Mouse (Mus musculus) intestine, embryonic 16.5 days (tissue): ENCODE results near the gene Popdc2. TPM values are rescaled to one million over a fixed set of nuclear protein-coding genes. Genes with fewer than 3 reads are reported as not detected.
A peak's percentile ranks its signal among the peaks of the same experiment; 100 is the strongest.

ENCODE experiments used
- ATAC-seq: fragments of 200-750 bp; cut with Nextera tagmentation; 2 replicates; pipeline ENCODE4 v1.8.0; 2017; ENCODE audit warnings: moderate TSS enrichment, moderate library complexity
- H3K27ac ChIP-seq: fragments of 300-500 bp; sonication (generic); 2 replicates; pipeline ENCODE4 v1.5.1; 2014; ENCODE audit warnings: mild to moderate bottlenecking, low read length
- H3K27me3 ChIP-seq: fragments of 300-500 bp; sonication (generic); replicated peaks from 2 replicates; pipeline ENCODE4 v1.6.1; 2014; ENCODE audit warnings: low read length, control low read depth, mixed read lengths; ENCODE audit not compliant: control insufficient read depth, insufficient read depth
- H3K36me3 ChIP-seq: fragments of 300-500 bp; sonication (generic); 2 replicates; pipeline ENCODE4 v1.6.1; 2014; ENCODE audit warnings: low read length, control low read depth; ENCODE audit not compliant: control insufficient read depth, insufficient read depth
- H3K4me1 ChIP-seq: fragments of 300-500 bp; sonication (generic); 2 replicates; pipeline ENCODE4 v1.6.1; 2014; ENCODE audit warnings: low read length, control low read depth, mixed read lengths; ENCODE audit not compliant: control insufficient read depth, insufficient read depth
- H3K4me2 ChIP-seq: fragments of 300-500 bp; sonication (generic); 2 replicates; pipeline ENCODE4 v1.6.1; 2014; ENCODE audit warnings: low read depth, low read length, control low read depth
- H3K4me3 ChIP-seq: fragments of 300-500 bp; sonication (generic); 2 replicates; pipeline ENCODE4 v1.5.1; 2014; ENCODE audit warnings: mild to moderate bottlenecking, low read length
- H3K9ac ChIP-seq: fragments of 300-500 bp; sonication (generic); 2 replicates; pipeline ENCODE4 v1.6.1; 2014; ENCODE audit warnings: low read depth, low read length
- H3K9me3 ChIP-seq: fragments of 300-500 bp; sonication (generic); 2 replicates; pipeline ENCODE4 v1.6.1; 2016; ENCODE audit warnings: low read length, control low read depth; ENCODE audit not compliant: control insufficient read depth
- WGBS: fragments of 180-500 bp; shearing (Covaris S2); extraction: QIAGEN DNeasy Blood & Tissue Kit; methylation state at CpG from one replicate; pipeline ENCODE4 v1.1.7; 2014; 5-methylcytosine and 5-hydroxymethylcytosine counted together
- polyA plus RNA-seq: library from polyadenylated mRNA; unstranded; fragments of >200 nt; fragmentation: Nextera tagmentation; extraction: Ambion mirVana; gene quantifications from 2 replicates; pipeline ENCODE4 v1.2.1, GENCODE M21; 2015

Gene Popdc2
- polyA plus RNA-seq, 1 experiment from 2014 or later: 20.2 TPM

DNA sequence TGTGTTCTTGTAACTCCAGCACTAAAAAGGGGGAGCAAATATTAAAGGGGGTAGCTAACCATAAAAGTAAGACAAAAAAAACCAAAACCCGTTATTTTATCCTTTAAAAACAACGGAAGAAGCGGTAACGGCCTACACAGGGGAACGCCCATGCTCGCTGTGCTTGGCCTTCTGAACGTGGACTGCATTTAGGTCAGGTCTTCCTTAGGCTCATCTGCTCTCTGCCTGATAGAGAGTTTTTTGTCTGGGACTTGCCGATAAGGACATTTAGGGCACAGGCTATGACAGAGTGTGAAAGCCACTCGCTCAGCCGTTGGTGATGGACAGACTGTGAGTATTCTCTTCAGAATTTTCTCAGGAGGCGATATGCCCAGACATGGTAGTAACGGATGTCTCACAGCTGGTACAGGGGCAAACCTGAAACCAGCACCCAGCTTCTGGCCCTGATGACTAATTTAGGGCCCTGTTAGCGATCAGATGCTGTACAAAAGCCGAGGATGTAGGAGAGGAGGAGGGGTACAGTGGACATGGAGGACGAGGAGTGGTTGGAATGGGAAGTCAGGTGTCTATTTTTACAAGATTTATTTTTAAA, 9.8 kb downstream of the Popdc2 start:
- Histone ChIP-seq H3K4me3 (no peak overlapping the region), H3K27me3 (no peaks in the 10 kb centered on the region), H3K4me1 (0 out of 2 replicates have a peak, but pooled peaks cover 7% of the 10 kb centered on the region), H3K36me3 (no peaks in the 10 kb centered on the region), H3K9me3 (no peaks in the 10 kb centered on the region), H3K9ac (no peak overlapping the region), H3K27ac (no peak overlapping the region), H3K4me2 (no peak overlapping the region)
- 91% methylated on average over 15 of the region's 15 CpGs for WGBS
- ATAC-seq: peak; percentile 71

DNA sequence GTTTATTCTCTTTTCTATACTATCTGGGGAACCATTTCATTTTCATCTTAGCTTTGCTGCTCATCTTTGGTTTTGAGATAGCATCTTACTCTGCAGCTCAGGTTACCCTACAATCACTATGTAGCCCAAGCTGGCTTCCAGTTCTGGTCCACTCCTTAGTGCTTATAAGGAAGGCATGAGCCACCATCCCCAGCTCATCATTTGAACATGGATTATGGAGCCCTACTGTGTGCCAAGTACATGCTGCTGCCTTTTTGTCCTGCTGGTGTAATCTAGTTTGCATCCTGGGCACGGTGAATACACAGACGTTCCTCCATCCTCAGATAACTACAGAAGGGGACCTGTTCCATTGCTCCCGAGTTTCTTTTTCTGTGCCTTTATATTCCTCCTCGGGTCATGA, 10.9 kb downstream of the Popdc2 start:
- 0 out of 2 replicates have a peak, but pooled peaks cover 9% of the 10 kb centered on the region for H3K4me1 ChIP-seq
- no peaks in the 10 kb centered on the region for H3K27me3 ChIP-seq
- no peak overlapping the region for H3K9ac ChIP-seq
- 80% methylated on average over 4 of the region's 4 CpGs for WGBS
- H3K27ac ChIP-seq: no peak overlapping the region
- H3K4me3 ChIP-seq: no peak overlapping the region
- H3K4me2 ChIP-seq: no peak overlapping the region
- ATAC-seq: no peak
- no peaks in the 10 kb centered on the region for H3K9me3 ChIP-seq
- no peaks in the 10 kb centered on the region for H3K36me3 ChIP-seq

DNA sequence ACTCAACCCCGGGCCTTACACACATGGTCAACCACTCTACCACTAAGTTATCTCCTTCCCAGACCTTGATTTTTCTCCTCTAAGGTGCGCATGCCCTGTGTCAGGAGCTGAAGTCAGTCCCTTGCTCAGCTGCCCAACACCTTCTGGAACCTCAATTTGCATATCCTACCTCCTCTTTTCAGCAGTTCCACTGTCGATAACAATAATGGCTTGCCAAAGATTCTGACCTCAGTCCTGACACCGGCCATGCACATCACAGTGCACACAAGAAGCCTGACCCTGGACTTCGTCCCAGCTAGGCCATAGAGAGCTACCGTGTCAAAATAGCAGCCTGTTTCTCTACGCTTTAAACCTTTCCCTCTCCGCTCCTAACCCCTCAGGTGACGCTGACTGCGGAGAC, 11.4 kb downstream of the Popdc2 start:
- H3K27ac ChIP-seq: no peak overlapping the region
- no peak for ATAC-seq
- no peak overlapping the region for H3K4me3 ChIP-seq

DNA sequence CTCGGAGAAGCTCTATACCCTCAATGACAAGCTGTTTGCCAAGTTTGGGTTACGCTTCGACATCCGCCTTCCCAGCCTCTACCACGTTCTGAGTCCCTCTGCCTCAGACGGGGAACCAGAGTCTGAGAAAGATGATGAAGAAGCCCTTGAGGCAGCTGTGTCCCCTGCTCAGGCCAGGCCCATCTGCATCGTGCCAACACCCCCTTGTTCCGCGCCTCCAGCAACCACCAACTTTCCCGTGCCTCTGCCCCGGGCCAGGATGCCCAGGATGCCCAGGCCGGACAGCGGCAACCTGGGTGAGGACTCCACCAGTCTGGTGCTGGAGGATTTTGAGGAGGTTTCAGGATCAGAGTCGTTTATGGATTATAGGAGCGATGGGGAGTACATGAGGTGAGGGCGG, 11.9 kb downstream of the Popdc2 start:
- no peaks in the 10 kb centered on the region for H3K9me3 ChIP-seq
- H3K27ac ChIP-seq: no peak overlapping the region
- no peak overlapping the region for H3K9ac ChIP-seq
- ATAC-seq: no peak
- 87% methylated on average over 16 of the region's 16 CpGs for WGBS
- H3K4me3 ChIP-seq: no peak overlapping the region
- no peak overlapping the region for H3K4me2 ChIP-seq
- H3K36me3 ChIP-seq: no peaks in the 10 kb centered on the region
- no peaks in the 10 kb centered on the region for H3K27me3 ChIP-seq
- H3K4me1 ChIP-seq: 0 out of 2 replicates have a peak, but pooled peaks cover 9% of the 10 kb centered on the region

More for the DNA sequence above, 11.4 kb downstream of the Popdc2 start:
- Histone ChIP-seq H3K9me3 (no peaks in the 10 kb centered on the region), H3K4me2 (no peak overlapping the region), H3K27me3 (no peaks in the 10 kb centered on the region), H3K4me1 (0 out of 2 replicates have a peak, but pooled peaks cover 9% of the 10 kb centered on the region), H3K9ac (no peak overlapping the region), H3K36me3 (no peaks in the 10 kb centered on the region)
- 84% methylated on average over 10 of the region's 10 CpGs for WGBS

DNA sequence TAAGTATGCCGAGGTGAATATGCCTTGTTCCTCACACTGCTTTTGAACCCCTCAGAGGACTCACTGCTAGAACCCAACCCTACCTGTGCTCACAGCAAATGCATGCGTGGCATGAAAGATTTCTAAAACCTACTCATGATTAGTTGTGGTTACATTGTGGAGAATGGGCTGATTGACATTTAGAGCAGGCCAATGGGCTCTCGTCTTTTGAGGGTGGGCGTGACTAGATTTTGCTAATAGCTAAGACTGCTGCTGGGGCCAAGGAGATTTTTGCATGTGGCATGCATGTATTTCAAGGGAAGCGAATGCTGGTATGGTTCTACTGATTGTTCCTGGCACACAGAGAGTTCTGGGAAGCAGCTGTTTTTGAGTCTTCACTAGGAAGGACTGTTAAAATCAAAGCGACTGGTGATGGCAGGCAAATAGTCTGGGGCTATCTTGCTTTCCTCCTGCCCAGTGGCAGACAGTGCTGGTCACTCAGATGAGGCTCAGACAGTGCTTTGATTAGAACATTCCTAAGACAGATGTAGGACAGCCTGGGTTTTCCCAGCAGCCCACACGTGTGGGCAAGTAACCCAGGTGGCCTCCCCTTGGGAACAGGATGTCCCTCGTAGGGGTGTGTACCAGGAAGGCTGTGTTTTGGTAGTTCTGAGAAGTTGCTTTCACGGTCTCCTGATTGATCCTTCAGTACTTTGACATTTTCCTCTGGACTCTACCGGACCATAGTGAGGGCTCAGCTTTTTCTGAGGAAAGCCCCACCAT, 12.6 kb downstream of the Popdc2 start:
- H3K36me3 ChIP-seq: no peaks in the 10 kb centered on the region

DNA sequence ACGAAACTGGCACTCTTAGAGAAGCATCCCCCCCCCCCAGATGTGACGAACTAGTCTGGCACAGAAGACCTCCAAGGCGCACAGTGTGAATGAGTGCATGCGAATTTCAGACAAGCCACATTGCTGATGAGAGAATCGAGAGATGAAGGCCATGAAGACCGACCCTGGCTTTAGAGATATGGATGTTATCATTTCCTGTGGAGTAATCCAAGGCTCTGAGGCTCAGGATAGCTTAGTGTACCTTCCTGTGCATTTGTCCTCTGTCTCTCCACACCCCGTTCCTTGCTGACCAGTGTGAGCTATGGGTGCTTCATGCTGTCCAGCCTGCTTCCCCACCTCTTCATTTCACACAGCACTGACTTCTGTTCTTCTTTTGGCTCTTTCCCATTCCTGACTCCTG, 13.2 kb downstream of the Popdc2 start:
- ATAC-seq: no peak
- 0 out of 2 replicates have a peak, but pooled peaks cover 14% of the 10 kb centered on the region for H3K4me1 ChIP-seq
- no peak overlapping the region for H3K27ac ChIP-seq
- no peaks in the 10 kb centered on the region for H3K9me3 ChIP-seq
- WGBS: 78% methylated on average over 7 of the region's 7 CpGs
- no peak overlapping the region for H3K4me3 ChIP-seq
- no peak overlapping the region for H3K4me2 ChIP-seq
- no peaks in the 10 kb centered on the region for H3K36me3 ChIP-seq
- no peak overlapping the region for H3K9ac ChIP-seq
- H3K27me3 ChIP-seq: no peaks in the 10 kb centered on the region

More for the DNA sequence above, 12.6 kb downstream of the Popdc2 start:
- H3K4me1 ChIP-seq: 0 out of 2 replicates have a peak, but pooled peaks cover 13% of the 10 kb centered on the region
- ATAC-seq: no peak
- WGBS: 80% methylated on average over 10 of the region's 10 CpGs
- H3K9ac ChIP-seq: no peak overlapping the region
- no peaks in the 10 kb centered on the region for H3K9me3 ChIP-seq
- no peaks in the 10 kb centered on the region for H3K27me3 ChIP-seq
- H3K4me2 ChIP-seq: no peak overlapping the region
- H3K27ac ChIP-seq: no peak overlapping the region
- no peak overlapping the region for H3K4me3 ChIP-seq

DNA sequence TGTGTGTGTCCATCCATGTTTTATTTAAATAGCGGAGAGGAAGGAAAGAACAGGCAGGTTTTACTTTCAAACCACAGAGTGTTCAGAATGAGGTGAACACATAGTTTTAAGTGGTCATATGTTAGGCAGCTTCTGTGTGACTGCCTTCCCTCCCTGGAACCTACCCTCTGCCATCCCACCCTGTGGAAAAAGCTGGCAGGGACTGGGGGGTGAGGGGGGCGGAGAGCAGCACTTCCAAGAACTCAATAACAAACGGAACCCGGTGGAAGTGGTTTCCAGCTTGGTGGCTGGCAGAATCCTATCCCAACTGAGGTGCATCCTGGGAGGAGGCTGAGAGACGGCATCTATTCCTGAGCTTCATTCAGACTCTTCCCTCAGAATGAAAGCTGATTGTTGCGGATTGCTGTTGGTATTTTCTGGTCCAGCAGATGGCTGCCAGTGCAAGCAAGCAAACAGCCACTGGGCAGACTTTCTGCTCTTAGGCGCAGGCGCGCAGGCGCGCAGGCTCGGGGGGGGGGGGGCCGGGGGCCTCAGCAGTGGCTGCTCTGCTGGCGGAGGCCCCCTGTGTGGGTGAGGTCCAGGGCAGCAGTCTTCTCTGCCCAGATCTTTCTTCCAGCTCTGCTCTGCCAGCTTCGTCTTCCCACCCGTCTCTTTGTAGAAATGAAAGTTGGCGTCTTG, 14.3 kb downstream of the Popdc2 start:
- peak; percentile 77 for ATAC-seq
- peak overlapping the region; percentile 66 for H3K9ac ChIP-seq
- peak overlapping the region; percentile 60 for H3K4me2 ChIP-seq
- H3K36me3 ChIP-seq: no peaks in the 10 kb centered on the region
- H3K27me3 ChIP-seq: no peaks in the 10 kb centered on the region
- H3K27ac ChIP-seq: 0 out of 2 replicates have a peak overlapping the region, but pooled peaks have one; percentile 18
- 31% methylated on average over 17 of the region's 17 CpGs for WGBS
- peak overlapping the region; percentile 43 for H3K4me3 ChIP-seq
- H3K9me3 ChIP-seq: no peaks in the 10 kb centered on the region
- 0 out of 2 replicates have a peak, but pooled peaks cover 14% of the 10 kb centered on the region for H3K4me1 ChIP-seq

DNA sequence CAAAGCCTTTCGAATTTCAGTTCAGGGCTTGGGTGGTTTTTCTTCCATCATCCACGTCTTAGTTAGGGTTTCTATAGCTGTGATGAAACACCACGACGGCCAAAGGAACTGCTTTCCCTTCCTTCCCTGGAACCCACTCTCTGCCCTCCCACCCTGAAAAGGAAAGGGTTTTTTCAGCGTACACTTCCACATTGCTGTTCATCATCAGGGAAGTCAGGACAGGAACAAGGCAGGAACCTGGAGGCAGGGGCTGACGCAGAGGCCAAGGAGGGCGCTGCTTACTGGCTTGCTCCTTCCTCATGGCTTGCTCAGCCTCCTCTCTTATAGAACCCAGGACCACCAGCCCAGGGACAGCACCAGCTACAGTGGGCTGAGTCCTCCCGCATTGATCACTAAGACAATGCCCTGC, 14.8 kb downstream of the Popdc2 start:
- H3K4me1 ChIP-seq: 0 out of 2 replicates have a peak, but pooled peaks cover 14% of the 10 kb centered on the region
- no peaks in the 10 kb centered on the region for H3K9me3 ChIP-seq
- no peaks in the 10 kb centered on the region for H3K36me3 ChIP-seq
- 0 out of 2 replicates have a peak overlapping the region, but pooled peaks have one; percentile 18 for H3K27ac ChIP-seq
- WGBS: 45% methylated on average over 8 of the region's 8 CpGs
- H3K4me3 ChIP-seq: peak overlapping the region; percentile 43
- peak overlapping the region; percentile 66 for H3K9ac ChIP-seq
- peak; percentile 25; the same call in 1 of the 2 replicates for ATAC-seq
- H3K27me3 ChIP-seq: no peaks in the 10 kb centered on the region
- H3K4me2 ChIP-seq: peak overlapping the region; percentile 60

DNA sequence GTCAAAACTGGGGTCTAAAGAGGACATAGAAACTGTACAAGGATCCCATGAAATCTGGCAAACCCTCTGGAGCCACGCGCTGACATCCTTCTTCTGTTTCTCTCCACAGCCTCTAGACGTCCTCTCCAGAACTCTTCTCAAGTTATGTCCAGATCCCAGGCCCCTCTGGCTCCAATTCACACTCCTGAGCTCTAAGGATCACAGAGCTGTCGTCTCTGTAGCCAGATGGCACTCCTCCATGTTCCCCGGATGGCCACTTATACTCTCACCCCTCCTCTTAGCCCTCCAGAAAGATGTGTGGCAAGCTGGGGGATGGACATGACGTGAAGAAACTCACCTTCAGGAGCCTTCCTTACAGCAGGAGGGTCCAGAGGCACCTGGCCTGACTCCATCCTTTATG, 15.5 kb downstream of the Popdc2 start:
- WGBS: 84% methylated on average over 6 of the region's 6 CpGs
- ATAC-seq: no peak
- no peaks in the 10 kb centered on the region for H3K9me3 ChIP-seq
- H3K4me2 ChIP-seq: no peak overlapping the region
- H3K4me3 ChIP-seq: no peak overlapping the region
- no peak overlapping the region for H3K27ac ChIP-seq
- H3K36me3 ChIP-seq: no peaks in the 10 kb centered on the region
- no peak overlapping the region for H3K9ac ChIP-seq
- 0 out of 2 replicates have a peak, but pooled peaks cover 14% of the 10 kb centered on the region for H3K4me1 ChIP-seq
- no peaks in the 10 kb centered on the region for H3K27me3 ChIP-seq
